Mouse (Mus musculus) c-Kit-positive CD71-positive TER-119-negative erythroid progenitor cells, embryonic 14.5 days (primary cell): ENCODE data around the gene Hmces.
"Not testable (repeated sequence)": the region's sequence is repeated elsewhere in the genome, so short reads cannot be mapped to it uniquely, and the experiment has no call there.

Source experiments
- DNase-seq: peaks from one replicate; pipeline ENCODE4 v3.0.0-alpha.2; 2013; ENCODE audit warnings: low read depth

The Hmces gene

DNA sequence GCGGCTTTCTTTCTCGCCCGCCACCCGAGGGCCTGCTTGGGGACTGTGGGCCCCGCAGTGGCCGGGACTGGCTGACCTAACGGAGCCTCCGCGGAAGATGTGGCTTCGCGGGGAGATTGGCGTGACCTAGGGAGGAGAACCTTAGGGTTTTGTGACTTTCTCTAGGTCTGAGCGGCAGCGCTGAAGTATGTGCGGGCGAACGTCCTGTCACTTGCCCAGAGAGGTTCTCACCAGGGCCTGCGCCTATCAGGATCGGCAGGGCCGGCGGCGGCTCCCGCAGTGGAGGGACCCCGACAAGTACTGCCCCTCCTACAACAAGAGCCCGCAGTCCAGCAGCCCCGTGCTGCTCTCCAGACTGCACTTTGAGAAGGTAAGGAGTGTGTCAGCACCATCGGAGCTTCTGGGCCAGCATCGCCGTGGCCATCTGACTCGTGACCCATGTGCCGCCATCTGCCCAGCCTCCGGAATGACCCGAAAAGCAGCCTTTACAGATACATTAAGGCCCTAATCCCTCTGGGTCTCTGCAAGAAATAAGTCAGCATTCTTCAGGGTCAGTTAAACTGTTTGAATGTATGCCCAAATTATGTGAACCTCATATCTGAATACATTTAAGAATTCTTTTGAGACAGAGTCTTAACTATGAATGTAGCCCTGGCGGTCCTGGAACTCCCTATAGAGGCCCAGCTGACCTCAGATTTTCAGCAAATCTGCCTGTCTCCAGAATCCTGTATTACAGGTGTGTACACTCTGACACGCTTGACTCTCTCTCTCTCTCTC, 779 bp downstream of the Hmces start:
- DNase-seq: no peak

DNA sequence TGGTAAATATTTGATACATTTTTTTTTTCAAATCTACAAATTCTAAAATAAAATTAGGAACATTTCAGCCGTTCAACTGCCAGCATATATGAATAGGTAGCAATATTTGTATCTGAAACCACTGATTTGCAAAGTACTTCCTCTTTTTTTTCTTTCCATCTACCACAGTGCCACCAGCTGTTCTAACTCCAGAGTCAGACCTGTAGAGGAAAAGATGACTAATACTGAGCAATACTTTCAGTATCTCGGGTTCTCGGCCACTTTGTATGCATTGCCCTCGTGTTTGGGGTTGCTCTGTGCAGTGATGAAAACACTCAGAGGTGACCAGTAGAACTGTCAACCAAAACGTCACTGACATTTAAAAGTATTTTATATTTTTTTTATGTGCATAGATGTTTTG, 2.2 kb downstream of the Hmces start:
- no peak for DNase-seq

DNA sequence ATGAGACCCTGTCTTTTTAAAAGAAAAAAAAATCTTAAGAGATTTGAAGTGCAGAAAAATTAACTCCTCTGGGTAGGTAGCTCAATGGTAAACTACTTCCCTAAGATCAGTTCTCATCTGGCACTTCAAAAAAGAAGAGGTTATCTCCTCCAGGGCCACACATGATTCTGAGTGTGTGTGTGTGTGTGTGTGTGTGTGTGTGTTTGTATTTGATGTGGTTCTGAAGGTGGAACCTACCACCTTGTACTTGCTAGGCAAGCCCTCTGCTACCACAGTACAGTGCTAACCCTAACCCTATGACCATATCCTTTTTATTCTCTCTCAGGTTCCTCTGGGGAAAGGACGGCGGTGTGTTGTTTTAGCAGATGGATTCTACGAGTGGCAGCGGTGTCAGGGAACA, 7.5 kb downstream of the Hmces start:
- no peak for DNase-seq

DNA sequence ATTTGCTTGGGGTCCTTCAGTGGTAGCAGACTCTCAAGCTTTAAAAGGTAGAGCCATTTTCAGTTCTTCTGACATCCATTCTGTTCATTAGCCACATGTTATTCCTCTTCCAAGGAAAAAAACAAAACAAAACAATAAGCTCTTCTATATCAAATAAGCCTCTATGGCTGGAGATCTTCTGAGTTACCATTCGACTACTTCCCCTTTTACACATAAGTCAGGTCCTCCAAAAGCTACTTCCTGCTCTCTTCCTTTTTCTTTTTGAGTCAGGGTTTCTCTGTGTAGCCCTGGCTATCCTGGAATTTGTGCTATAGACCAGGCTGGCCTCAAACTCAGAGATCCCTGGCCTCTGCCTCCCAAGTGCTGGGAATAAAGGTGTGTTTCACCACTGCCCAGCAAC, 9.9 kb downstream of the Hmces start:
- DNase-seq: no peak

DNA sequence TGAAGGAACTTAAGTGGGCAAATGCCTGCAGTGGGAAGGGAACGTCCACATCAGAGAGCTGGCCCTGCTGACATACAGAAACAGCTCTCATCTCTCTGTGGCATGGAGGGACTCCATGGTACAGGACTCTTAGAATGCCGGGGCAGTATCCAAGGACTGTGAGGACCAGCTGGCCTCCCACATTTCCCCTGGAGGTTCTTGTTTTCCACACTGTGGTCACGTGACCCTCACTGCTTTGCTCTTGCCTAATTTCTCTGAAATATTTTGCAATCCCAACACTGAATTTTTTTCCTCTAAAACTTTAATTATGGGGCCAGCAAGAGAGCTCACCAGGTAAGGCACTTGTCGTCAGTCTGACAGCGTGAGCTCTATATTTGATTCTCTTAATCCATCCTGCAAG, 21.3 kb downstream of the Hmces start:
- no peak for DNase-seq

DNA sequence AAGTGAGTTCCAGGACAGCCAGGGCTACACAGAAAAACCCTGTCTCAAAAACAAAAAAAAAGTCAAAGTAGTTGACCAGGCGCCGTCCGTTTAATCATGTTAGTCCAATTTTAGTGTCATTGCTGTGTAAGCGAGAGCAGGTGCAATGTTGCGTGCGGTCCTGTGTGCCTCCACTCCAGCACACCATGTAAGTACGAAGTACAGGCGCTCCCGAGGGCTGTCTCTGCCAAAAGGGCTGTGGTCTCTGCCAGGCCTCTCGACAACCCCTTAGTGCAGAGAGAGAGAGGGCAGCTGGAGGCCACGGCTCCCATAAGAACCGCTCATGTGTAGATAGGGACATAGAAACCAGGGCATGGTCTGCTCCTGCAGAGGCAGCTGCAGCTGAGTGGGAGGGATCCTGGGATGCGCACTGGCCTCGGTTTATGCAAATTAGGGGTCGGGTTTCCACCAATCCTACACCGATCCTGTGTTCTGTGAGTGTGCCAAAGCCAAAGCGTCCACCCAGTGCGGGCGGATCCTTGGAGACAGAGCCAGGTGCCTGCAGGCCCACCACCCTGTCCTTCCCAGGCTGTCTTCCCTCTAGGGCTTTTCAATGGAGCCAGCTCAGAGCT, 23.5 kb downstream of the Hmces start:
- no peak for DNase-seq

DNA sequence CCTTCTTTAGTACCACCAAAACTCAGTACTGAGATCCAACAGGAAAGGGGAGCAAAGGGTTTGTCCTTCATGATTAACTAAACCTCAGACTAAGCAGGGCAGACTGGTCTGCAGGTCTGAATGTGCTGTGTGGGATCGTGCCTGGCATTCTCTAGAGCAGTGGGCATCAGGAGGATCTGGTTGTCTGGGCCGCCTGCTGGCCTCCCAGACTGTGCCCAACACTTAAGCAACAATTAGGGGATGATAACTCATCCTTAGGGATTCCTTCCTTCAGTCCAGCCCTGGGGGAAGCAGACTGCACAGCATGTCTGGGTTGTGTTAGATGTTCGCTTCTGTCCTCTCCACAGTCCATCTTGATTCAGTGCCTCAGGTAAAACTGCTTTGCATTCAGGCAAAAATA, 25.2 kb downstream of the Hmces start:
- DNase-seq: no peak

DNA sequence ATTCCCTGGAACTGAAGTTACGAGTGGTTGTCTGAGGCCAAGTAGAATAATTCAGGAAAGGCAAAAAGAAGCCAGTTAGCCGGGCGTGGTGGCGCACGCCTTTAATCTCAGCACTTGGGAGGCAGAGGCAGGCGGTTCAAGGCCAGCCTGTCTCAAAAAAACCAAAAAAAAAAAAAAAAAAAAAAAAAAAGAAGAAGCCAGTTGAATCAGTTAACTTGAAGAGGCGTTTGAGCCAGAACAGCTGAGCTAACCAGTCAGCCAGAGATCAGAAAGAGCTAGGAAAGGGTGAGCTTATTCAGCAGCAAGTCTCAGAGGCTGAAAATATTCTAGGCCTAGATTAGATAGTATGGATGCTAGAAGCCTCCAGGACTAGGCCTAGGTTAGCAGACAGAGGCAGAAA, 28.4 kb downstream of the Hmces start:
- DNase-seq: no peak

DNA sequence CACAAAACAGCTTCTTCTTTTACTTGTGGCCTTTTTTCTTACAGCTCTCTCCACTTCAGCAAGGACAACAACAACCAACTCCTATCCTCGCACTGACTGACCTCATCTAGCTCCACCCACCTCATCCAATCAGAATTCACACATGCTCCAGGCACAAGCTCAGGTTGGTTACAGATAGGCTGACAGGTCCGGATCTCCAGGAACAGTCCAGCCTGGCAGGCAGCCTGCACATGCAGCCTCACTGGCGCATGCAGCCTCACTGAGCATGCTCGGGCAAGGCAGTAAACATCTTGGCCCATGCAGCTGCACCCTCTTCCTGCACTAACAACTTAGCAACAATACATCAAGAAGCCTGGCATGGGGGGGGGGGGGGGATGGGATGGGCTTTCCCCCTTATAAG, 48.7 kb downstream of the Hmces start:
- not testable (repeated sequence) for DNase-seq

DNA sequence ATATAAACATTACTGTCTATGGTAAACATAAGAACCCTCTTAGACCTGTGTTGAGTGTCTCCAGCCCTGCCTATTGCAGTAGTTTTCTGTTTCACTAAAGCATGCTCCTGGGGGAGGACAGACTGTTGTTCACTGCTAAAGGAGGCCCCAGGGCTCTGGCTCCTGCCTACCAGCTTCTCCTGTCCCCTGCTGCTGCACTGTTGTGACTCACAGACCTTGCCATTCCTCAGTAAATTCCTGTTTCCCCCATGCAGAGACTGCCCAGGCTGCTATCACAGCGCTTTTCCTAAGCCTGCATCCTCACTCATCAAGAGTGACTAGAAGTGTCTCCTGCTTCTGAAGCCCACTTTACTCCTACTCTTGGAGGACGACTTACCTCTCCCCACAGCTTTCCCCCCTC, 56.3 kb downstream of the Hmces start:
- no peak for DNase-seq

DNA sequence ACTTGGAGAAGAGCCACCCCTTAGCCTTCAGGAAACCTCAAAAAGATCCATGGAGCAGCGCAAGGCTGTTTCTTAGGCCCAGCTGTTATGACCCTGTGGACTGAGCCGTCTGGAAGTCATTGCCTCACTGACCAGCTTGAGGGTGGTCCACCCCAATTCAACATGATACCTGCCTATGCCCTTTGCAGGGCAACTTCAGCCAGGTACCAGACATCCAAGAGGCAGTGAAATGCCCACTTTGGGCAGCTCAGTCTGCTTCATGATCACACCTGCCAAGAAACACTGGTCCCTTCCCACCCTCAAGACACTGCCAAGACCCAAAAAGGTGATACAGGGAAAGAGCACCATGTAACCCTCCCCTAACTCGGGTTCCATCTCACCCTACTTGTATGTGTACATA, 66.0 kb downstream of the Hmces start:
- no peak for DNase-seq

DNA sequence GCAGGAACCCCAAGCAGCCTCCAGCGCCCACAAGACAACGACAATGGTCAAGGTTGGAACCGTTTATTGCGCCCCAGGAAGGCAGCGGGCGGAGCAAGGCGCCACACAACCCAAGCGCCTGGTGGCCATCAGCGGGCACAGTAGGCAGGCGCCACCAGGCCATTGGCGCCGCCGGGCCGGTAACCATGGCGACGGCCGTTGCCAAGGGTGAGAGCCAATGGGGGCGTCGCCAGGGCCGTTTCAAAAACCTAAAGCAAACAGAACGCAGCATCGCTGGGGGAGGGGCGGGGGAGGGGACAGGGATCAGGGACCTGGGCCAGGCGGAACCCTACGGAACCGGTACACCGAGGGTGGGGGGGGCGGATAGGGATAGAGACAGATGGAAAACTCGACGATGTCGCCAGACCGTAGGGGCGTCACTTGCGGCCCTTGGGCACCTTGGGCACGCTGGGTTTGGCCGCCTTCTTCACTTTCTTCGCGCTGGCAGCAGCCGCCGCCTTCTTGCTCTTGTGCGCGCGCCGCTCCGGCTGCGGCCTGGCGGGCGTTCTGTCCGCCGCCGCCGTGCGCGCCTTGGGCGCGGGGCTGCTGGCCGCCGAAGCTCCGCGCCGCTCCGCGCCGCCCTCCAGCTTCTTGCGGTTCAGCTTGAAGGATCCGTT, 66.8 kb downstream of the Hmces start:
- no peak for DNase-seq

DNA sequence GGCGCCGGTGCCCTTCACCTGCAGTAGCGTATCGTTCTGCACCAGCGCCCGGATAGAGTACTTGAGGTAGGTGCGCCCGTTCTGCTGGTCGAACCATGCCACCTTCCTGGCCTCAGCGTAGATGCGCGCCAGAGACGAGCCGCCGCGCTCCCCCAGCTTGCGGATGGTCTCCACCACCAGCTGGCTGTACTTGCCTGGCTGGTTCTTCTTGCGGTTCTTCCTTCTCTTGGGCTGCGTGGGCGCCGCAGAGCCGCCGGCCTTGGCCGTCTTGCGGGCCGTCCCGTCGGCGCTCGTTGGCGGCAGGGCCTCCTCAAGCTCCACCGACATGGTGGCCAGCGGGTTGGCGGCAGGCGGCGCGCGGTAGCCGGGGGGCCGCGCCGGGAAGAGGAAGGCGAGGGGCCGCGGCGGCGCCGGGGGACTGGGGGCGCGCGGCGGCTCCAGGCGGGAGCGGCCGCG, 67.3 kb downstream of the Hmces start:
- DNase-seq: no peak

DNA sequence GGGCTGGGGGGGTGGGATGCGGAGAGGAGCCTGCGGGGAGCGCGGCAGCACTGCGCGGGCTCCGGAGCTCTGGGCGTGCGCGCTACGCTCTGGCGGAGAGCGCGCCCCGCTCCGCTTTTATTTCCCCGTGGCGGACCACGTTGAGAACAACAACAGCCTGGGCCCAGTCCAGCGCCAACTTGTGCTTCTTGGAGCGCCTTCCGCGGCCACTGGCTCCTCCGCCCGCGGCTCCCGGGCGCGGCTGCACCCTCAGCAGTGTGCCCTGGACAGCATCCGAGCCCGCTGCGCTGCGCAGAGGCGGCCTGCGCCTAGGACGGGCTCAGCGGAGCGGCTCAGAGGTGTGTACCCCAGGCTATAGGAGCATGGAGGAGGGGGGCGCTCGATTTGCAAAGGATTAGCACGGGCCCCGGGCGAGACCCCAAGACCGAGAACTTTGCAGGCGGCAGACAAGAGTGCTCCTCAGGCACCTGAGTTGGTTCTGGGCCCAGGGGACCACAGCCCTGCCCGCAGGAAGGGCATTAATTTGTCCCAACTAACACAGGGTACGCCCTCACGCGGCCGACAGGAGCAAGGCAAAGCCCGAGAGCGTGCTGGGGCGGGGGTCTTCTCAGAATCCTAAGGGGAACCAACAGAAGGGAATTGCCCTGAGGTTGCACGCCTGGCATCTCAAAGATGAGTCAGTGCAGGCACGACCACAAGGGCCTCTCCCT, 68.0 kb downstream of the Hmces start, which contains the start of gene H1fx:
Gene H1fx (minus strand): TSS at position 91 of the 710 bp plus-strand sequence.
- no peak for DNase-seq

DNA sequence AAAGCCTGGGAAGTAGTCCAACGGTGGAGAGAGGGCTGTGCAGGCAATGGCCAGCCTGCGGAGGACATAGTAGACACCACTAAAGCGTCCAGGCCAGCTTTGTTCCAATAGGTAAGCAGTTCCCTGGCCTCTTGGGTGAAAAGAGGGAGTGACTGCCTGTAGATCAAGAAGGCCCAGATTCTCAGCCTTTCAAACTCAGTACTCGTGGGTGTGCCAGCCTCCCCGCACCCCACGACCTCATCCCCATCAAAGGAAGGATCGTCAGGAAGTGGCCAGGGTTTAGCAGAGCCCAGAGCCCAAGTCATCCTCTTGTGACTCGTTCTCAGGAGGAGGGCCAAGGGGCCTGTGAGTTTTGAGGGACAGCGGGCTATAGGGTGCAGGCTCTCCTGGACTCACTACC, 68.8 kb downstream of the Hmces start:
- DNase-seq: no peak
